Mouse (Mus musculus): ENCODE results near the gene Itpk1. TPM values are rescaled to one million over a fixed set of nuclear protein-coding genes. Genes with fewer than 3 reads are reported as not detected.

Gene Itpk1
- polyA plus RNA-seq, 1 experiment, result 34.2 TPM

GRCm38 (mm10) chr12:102600345-102600744 is 104.4 kb downstream of the Itpk1 start:
- Histone ChIP-seq H3K4me3 (ENCODE audit: control insufficient read depth, insufficient read depth, low read length) (no peak overlapping the region), H3K4me1 (replicated peaks; ENCODE audit: control insufficient read depth, insufficient read depth, low read length) (no peaks in the 10 kb centered on the region), H3K27ac (ENCODE audit: control insufficient read depth, insufficient read depth, low read length) (no peak overlapping the region), H3K27me3 (ENCODE audit: control insufficient read depth, insufficient read depth, low read length) (no peaks in the 10 kb centered on the region), H3K36me3 (ENCODE audit: control insufficient read depth, insufficient read depth, low read length) (no peaks in the 10 kb centered on the region)
- TF ChIP-seq POLR2A (IDR thresholded peaks at IDR 0.05; ENCODE audit: control insufficient read depth, extremely low read depth, insufficient read depth, low read length, poor library complexity), result no peak
- no peak for TF ChIP-seq CTCF (IDR thresholded peaks at IDR 0.05; ENCODE audit: borderline replicate concordance, control insufficient read depth, extremely low read depth, insufficient read depth, low read length, poor library complexity)
- 95% methylated on average over 6 of the region's 6 CpGs for WGBS
- DNase-seq, result no peak

- no peak overlapping the region for H3K4me3 ChIP-seq (ENCODE audit: control insufficient read depth, insufficient read depth, low read length)
- no peaks in the 10 kb centered on the region for H3K36me3 ChIP-seq (ENCODE audit: control insufficient read depth, insufficient read depth, low read length)
- no peaks in the 10 kb centered on the region for H3K27me3 ChIP-seq (ENCODE audit: control insufficient read depth, insufficient read depth, low read length)
- TF ChIP-seq POLR2A (IDR thresholded peaks at IDR 0.05; ENCODE audit: control insufficient read depth, extremely low read depth, insufficient read depth, low read length, poor library complexity) (no peak), CTCF (IDR thresholded peaks at IDR 0.05; ENCODE audit: borderline replicate concordance, control insufficient read depth, extremely low read depth, insufficient read depth, low read length, poor library complexity) (no peak)
- 97% methylated on average over 7 of the region's 7 CpGs for WGBS
- H3K4me1 ChIP-seq (replicated peaks; ENCODE audit: control insufficient read depth, insufficient read depth, low read length), result no peaks in the 10 kb centered on the region
- H3K27ac ChIP-seq (ENCODE audit: control insufficient read depth, insufficient read depth, low read length), result no peak overlapping the region
- no peak for DNase-seq
Observed at GRCm38 (mm10) chr12:102599801-102600200, 104.9 kb downstream of the Itpk1 start.

DNA sequence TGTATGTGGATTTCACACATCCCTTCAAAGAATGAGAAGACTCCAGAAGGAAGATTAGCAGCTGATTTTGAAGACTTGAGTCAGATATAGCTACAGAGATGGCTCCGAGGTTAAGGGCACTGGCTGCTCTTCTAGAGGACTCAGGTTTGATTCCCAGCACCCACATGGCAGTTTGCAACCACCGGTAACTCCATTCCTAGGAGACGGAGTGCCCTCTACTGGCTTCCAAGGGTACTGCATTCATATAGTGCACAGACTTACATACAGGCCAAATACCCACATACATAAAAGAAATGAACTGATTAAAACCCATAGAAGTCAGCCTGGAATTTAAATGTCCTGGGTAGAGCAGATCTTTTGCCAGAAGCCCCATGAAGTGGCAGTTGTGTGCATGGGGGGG is 106.2 kb downstream of the Itpk1 start:
- no peaks in the 10 kb centered on the region for H3K27me3 ChIP-seq (ENCODE audit: control insufficient read depth, insufficient read depth, low read length)
- no peaks in the 10 kb centered on the region for H3K36me3 ChIP-seq (ENCODE audit: control insufficient read depth, insufficient read depth, low read length)
- WGBS, result 97% methylated on average over 3 of the region's 3 CpGs
- DNase-seq, result no peak
- no peaks in the 10 kb centered on the region for H3K4me1 ChIP-seq (replicated peaks; ENCODE audit: control insufficient read depth, insufficient read depth, low read length)
- H3K4me3 ChIP-seq (ENCODE audit: control insufficient read depth, insufficient read depth, low read length), result no peak overlapping the region
- TF ChIP-seq POLR2A (IDR thresholded peaks at IDR 0.05; ENCODE audit: control insufficient read depth, extremely low read depth, insufficient read depth, low read length, poor library complexity) (no peak), CTCF (IDR thresholded peaks at IDR 0.05; ENCODE audit: borderline replicate concordance, control insufficient read depth, extremely low read depth, insufficient read depth, low read length, poor library complexity) (peak; percentile 20; the same call in 1 of the 2 replicates)
- no peak overlapping the region for H3K27ac ChIP-seq (ENCODE audit: control insufficient read depth, insufficient read depth, low read length)

DNA sequence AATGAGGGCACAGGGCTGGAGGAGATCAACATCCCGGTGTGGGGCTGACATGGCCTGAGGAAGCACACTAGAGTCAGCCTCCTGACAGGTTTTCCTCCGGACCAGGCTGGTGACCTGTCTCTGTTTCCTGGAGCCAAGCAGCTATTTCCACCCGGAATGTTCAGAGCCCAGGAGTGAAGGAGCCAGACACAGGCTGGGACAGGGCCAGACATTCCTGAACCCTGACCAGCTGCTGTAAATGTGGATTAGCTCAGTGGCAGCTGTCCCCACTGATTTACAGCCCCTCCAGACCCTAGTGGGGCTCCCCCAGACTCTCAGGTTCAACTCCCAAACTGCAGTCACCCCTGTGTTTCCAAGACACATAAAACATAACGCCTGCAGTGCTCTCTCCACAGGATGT is 107.3 kb downstream of the Itpk1 start:
- DNase-seq, result no peak
- Histone ChIP-seq H3K4me3 (ENCODE audit: control insufficient read depth, insufficient read depth, low read length) (no peak overlapping the region), H3K36me3 (ENCODE audit: control insufficient read depth, insufficient read depth, low read length) (no peaks in the 10 kb centered on the region), H3K27ac (ENCODE audit: control insufficient read depth, insufficient read depth, low read length) (no peak overlapping the region), H3K4me1 (replicated peaks; ENCODE audit: control insufficient read depth, insufficient read depth, low read length) (no peaks in the 10 kb centered on the region), H3K27me3 (ENCODE audit: control insufficient read depth, insufficient read depth, low read length) (no peaks in the 10 kb centered on the region)
- 83% methylated on average over 4 of the region's 4 CpGs for WGBS
- TF ChIP-seq CTCF (IDR thresholded peaks at IDR 0.05; ENCODE audit: borderline replicate concordance, control insufficient read depth, extremely low read depth, insufficient read depth, low read length, poor library complexity) (no peak), POLR2A (IDR thresholded peaks at IDR 0.05; ENCODE audit: control insufficient read depth, extremely low read depth, insufficient read depth, low read length, poor library complexity) (no peak)

GRCm38 (mm10) chr12:102596410-102596809 is 108.3 kb downstream of the Itpk1 start:
- Histone ChIP-seq H3K27me3 (ENCODE audit: control insufficient read depth, insufficient read depth, low read length) (no peaks in the 10 kb centered on the region), H3K36me3 (ENCODE audit: control insufficient read depth, insufficient read depth, low read length) (no peaks in the 10 kb centered on the region), H3K4me3 (ENCODE audit: control insufficient read depth, insufficient read depth, low read length) (no peak overlapping the region), H3K4me1 (replicated peaks; ENCODE audit: control insufficient read depth, insufficient read depth, low read length) (no peaks in the 10 kb centered on the region), H3K27ac (ENCODE audit: control insufficient read depth, insufficient read depth, low read length) (no peak overlapping the region)
- 78% methylated on average over 7 of the region's 7 CpGs for WGBS
- peak; percentile 11 for DNase-seq
- TF ChIP-seq CTCF (IDR thresholded peaks at IDR 0.05; ENCODE audit: borderline replicate concordance, control insufficient read depth, extremely low read depth, insufficient read depth, low read length, poor library complexity) (peak; percentile 75; the same call in 1 of the 2 replicates), POLR2A (IDR thresholded peaks at IDR 0.05; ENCODE audit: control insufficient read depth, extremely low read depth, insufficient read depth, low read length, poor library complexity) (no peak)

DNA sequence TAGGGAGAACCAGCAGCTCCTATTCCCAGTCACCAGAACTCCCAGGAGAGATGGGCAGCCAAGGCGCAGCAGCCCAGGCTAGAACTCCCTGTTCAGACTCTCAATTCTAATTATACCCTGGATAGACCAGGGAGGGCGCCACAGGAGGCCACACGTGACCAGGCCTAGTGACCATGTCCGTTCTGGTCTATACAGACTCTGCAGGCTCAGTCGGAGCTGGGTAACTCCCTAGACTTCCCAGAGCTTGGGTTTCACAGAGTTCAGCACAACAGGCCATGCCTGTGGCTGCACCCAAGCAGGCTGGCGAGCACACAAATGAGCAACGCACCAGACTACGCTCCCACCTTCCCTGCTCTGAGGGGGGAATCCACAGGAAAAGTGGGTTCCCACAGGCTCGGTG is 110.1 kb downstream of the Itpk1 start:
- 92% methylated on average over 9 of the region's 9 CpGs for WGBS
- H3K4me1 ChIP-seq (replicated peaks; ENCODE audit: control insufficient read depth, insufficient read depth, low read length), result no peaks in the 10 kb centered on the region
- DNase-seq, result no peak

GRCm38 (mm10) chr12:102593699-102594098 is 111.0 kb downstream of the Itpk1 start:
- 89% methylated on average over 9 of the region's 9 CpGs for WGBS
- H3K36me3 ChIP-seq (ENCODE audit: control insufficient read depth, insufficient read depth, low read length), result no peaks in the 10 kb centered on the region
- H3K4me1 ChIP-seq (replicated peaks; ENCODE audit: control insufficient read depth, insufficient read depth, low read length), result no peaks in the 10 kb centered on the region
- no peaks in the 10 kb centered on the region for H3K27me3 ChIP-seq (ENCODE audit: control insufficient read depth, insufficient read depth, low read length)
- no peak overlapping the region for H3K4me3 ChIP-seq (ENCODE audit: control insufficient read depth, insufficient read depth, low read length)
- DNase-seq, result no peak
- TF ChIP-seq POLR2A (IDR thresholded peaks at IDR 0.05; ENCODE audit: control insufficient read depth, extremely low read depth, insufficient read depth, low read length, poor library complexity), result no peak
- no peak for TF ChIP-seq CTCF (IDR thresholded peaks at IDR 0.05; ENCODE audit: borderline replicate concordance, control insufficient read depth, extremely low read depth, insufficient read depth, low read length, poor library complexity)
- H3K27ac ChIP-seq (ENCODE audit: control insufficient read depth, insufficient read depth, low read length), result no peak overlapping the region

More for the DNA sequence above, 110.1 kb downstream of the Itpk1 start:
- Histone ChIP-seq H3K36me3 (ENCODE audit: control insufficient read depth, insufficient read depth, low read length) (no peaks in the 10 kb centered on the region), H3K4me3 (ENCODE audit: control insufficient read depth, insufficient read depth, low read length) (no peak overlapping the region), H3K27me3 (ENCODE audit: control insufficient read depth, insufficient read depth, low read length) (no peaks in the 10 kb centered on the region), H3K27ac (ENCODE audit: control insufficient read depth, insufficient read depth, low read length) (no peak overlapping the region)
- TF ChIP-seq POLR2A (IDR thresholded peaks at IDR 0.05; ENCODE audit: control insufficient read depth, extremely low read depth, insufficient read depth, low read length, poor library complexity), result no peak
- TF ChIP-seq CTCF (IDR thresholded peaks at IDR 0.05; ENCODE audit: borderline replicate concordance, control insufficient read depth, extremely low read depth, insufficient read depth, low read length, poor library complexity), result no peak
